8 mouse cellular contexts compared by ENCODE assay signal in the genomic region with DNA sequence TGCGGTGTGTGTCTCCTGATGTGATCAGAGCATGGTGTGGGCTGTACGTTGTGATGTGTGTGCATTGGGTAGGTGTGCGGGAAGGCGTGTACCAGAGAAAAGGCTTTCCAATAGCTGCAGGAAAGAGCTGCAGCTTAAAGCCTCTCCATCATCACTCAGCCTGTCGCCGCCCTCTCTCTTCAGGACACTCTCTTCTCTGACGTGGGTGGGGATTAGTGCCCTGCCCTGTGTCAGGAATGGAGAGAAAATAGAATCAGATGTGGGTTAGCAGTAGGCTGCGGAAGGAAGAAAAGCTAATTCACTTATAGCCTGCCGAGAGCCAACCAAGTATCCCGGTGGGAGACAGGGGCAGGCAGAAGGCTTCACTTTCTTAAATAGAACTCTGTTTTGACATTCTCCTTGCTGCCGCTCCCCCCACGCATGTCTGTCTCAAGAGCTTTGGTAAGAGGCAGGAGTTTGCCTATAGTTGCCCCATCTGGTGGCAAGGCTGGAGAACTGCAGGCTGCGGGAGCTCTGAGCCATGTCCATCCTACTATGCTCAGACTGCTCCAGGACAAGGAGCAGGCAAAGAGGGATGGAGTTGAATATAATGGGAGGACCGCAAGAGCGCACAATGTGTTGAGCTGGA. TPM values are rescaled to one million over a fixed set of nuclear protein-coding genes. Genes with fewer than 3 reads are reported as not detected.
DNase-seq lines count a peak whose midpoint lies in the region; ATAC-seq lines count a peak whose summit lies in the region.

No protein-coding gene starts in this region.

- H3K4me2 ChIP-seq in hindbrain, embryonic 14.5 days (replicated peaks) = peak overlapping the region; percentile 40

- no peak overlapping the region for H3K4me3 ChIP-seq in hindbrain, embryonic 14.5 days (replicated peaks; ENCODE audit: low read length)

- peaks cover 9% of the 10 kb centered on the region for H3K4me1 ChIP-seq in hindbrain, embryonic 14.5 days (replicated peaks; ENCODE audit: control insufficient read depth, insufficient read depth, low read length)

- ATAC-seq in hindbrain, embryonic 14.5 days (ENCODE audit: low FRiP score) = 0 out of 2 replicates have a peak, but pooled peaks have one; percentile 39

- 45% methylated on average over 15 of the region's 15 CpGs for WGBS in hindbrain, embryonic 14.5 days

- peak; percentile 74 for DNase-seq in T-cell, adult 2 months (ENCODE audit: low spot score)
- DNase-seq in cerebellum, postnatal 36 days = peak; percentile 78 to 79
- peak; percentile 87 for DNase-seq in gastrocnemius, adult 18-20 months (ENCODE audit: low spot score)
- peak; percentile 85 for DNase-seq in hindbrain, embryonic 14.5 days (ENCODE audit: low spot score)
- DNase-seq in layer of hippocampus, postnatal 36 days = peak; percentile 73 to 76
- DNase-seq in lung, postnatal 25 days (ENCODE audit: low spot score) = peak; percentile 86
- DNase-seq in retina, adult 2 months (ENCODE audit: low read depth, low spot score) = peak; percentile 44
- peak; percentile 79 for DNase-seq in thymus, postnatal 25 days

- no peaks in the 10 kb centered on the region for H3K27me3 ChIP-seq in hindbrain, embryonic 14.5 days (ENCODE audit: control insufficient read depth, insufficient read depth, low read length)

- no peak overlapping the region for H3K27ac ChIP-seq in hindbrain, embryonic 14.5 days

- no peak overlapping the region for H3K9ac ChIP-seq in hindbrain, embryonic 14.5 days

- H3K9me3 ChIP-seq in hindbrain, embryonic 14.5 days (ENCODE audit: control insufficient read depth, low read length) = no peaks in the 10 kb centered on the region

- no peaks in the 10 kb centered on the region for H3K36me3 ChIP-seq in hindbrain, embryonic 14.5 days (replicated peaks; ENCODE audit: control insufficient read depth, insufficient read depth)

RNA-seq across cellular contexts. Expression of a gene that starts 12.0 kb away (rescaled TPM):
- under 1 TPM in 1 of 2 experiments, not detected in 1; 0.37 TPM for total RNA-seq in gastrocnemius, adult 18-20 months (2021)
- polyA plus RNA-seq in hindbrain, embryonic 14.5 days (2014; fragmentation: Nextera tagmentation; extraction: Ambion mirVana) = 0.52 and 0.82 TPM in 2 replicates
- total RNA-seq in layer of hippocampus, postnatal 36 days (2021) = not detected
